Mouse (Mus musculus): Measurements from ENCODE around the gene Smarcb1. TPM values are rescaled to one million over a fixed set of nuclear protein-coding genes. Genes with fewer than 3 reads are reported as not detected.

The Smarcb1 gene
- polyA plus RNA-seq, 2 experiments from 2014 or later: 98.5 to 160 TPM

- ATAC-seq: no peak
Observed at GRCm38 (mm10) chr10:75854791-75855190, 66.6 kb downstream of the Smarcb1 start.

DNA sequence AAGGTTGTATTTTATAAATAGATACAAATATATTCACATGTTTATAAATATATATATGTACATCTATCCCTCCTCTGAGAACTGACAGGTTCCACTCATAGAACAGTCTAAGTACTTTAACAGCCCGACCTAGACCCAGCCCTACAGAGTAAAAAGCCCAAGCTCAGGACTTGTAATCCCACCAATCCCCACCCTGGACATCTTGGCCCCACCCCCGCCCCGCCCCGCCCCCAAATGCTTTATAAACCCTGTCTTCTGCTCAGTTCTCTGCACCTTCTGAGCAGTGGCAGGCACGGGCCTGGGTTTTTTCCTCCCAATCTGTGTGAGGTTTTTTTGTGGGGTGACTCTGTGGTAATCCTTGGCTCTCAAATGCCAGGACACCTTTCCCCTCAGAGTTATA lies 67.3 kb downstream of the Smarcb1 start:
- no peak for ATAC-seq

DNA sequence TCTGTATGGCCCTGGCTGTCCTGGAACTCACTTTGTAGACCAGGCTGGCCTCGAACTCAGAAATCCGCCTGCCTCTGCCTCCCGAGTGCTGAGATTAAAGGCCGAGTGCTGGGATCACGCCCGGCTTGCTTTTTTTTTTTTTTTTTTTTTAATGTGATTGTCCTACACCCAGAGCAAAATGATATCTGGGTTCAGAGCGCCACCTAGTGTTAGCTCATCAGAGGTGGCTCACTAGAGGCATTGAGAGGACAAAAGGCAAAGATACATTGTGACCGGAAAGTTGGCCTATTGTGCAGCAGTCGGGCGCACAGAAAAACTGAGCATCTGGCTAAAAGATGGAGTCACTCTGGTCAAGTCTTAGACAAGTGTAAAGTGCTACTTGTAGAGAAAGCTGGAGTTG lies 68.0 kb downstream of the Smarcb1 start:
- ATAC-seq: peak; percentile 90

DNA sequence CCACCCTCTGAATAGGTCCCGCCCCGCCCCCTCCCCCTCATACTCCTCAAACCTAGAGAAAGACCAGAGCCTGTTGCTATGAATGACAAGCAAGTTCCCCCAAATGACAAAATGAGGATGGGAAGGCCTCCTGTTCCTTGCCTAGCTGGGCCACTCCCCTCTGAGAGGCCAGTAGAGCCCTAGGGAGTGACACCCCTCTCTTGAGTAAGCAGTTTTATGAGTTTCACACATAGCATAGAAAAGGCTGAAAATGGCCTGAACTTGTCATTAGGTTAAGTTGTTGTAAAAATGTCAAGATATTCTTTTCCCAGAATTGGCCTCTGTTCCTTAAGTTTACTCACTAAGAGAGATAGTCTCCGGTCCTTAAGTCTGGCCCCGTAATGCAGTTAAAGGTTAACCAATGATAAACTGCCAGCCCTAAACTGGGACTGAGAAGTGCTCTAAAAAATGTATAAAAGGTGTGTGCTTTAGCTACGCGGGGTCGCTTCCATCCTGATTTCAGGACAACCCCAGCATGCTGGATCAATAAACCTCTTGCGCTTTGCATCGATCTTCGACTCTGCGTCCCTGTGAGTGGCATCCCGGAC lies 68.8 kb downstream of the Smarcb1 start:
- no peak for ATAC-seq

DNA sequence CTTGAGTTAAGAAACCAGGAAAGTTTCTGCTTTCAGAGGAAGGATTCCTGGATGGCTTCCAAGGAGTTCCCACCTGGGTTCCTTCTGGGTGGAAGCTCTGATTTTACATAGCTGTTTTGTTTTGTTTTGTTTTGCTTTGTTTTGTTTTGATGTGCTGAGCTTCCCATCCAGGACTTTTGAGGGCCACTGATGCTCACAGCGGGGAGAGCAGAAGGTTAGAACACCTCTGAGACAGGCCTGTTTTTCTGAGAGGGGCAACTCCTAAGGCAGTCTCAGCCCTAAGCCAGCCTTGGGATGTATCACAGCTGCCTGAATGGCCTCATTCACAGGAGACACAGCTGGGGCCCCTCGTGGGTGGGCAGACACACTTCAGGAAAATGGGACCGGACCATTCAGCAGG lies 69.7 kb downstream of the Smarcb1 start:
- no peak for ATAC-seq

GRCm38 (mm10) chr10:75851076-75851475 lies 70.3 kb downstream of the Smarcb1 start:
- ATAC-seq: no peak

DNA sequence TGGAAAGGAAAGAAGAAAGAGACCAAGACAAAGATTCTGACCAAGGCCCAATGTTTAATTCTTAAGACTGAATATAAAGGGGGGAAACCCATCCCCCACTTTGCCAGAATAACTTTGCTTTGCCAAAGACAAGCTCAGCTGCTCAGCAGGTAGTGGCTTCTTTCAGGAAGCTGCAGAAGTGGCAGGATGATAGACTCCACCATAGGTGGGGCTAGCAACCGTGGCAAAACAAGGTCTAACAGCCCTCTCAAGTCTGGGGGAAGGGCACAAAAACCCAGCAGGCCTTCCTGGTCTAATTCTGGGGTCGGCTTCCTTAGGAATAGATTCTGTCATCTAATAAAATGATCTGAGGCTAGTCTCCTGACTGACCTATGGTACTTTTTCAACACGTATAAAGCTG lies 73.0 kb downstream of the Smarcb1 start:
- ATAC-seq: no peak

Other genes starting within 250 kb of the Smarcb1 start
- gene Cabin1, start 157.3 kb downstream of the Smarcb1 start, polyA plus RNA-seq (2017; shearing (Covaris generic)): 10 to 100 TPM; 25.1 to 30.0 TPM
- 10 to 100 TPM; 73.3 to 80.4 TPM for gene Ddt, start 148.2 kb downstream of the Smarcb1 start, polyA plus RNA-seq (2017; shearing (Covaris generic))
- gene Gm20441, start 140.7 kb downstream of the Smarcb1 start, polyA plus RNA-seq (2017; shearing (Covaris generic)): not detected
- 10 to 100 TPM in 1 of 2 experiments, 1 to 10 TPM in 1; 6.4 to 16.8 TPM for gene Gstt3, start 140.2 kb downstream of the Smarcb1 start, polyA plus RNA-seq (2017; shearing (Covaris generic))
- 1 to 10 TPM in 1 of 2 experiments, not detected in 1; 1.3 TPM for gene Gstt1, start 123.0 kb downstream of the Smarcb1 start, polyA plus RNA-seq (2017; shearing (Covaris generic))
- not detected for gene Gstt4, start 99.1 kb downstream of the Smarcb1 start, polyA plus RNA-seq (2017; shearing (Covaris generic))
- gene Gstt2, start 84.2 kb downstream of the Smarcb1 start, polyA plus RNA-seq (2017; shearing (Covaris generic)): 10 to 100 TPM; 47.5 to 54.8 TPM
- gene Mif, start 61.4 kb downstream of the Smarcb1 start, polyA plus RNA-seq (2017; shearing (Covaris generic)): 100 to 1,000 TPM; 486 to 555 TPM
- gene Derl3, start 28.2 kb downstream of the Smarcb1 start, polyA plus RNA-seq (2017; shearing (Covaris generic)): 1 to 10 TPM; 1.0 to 2.8 TPM
- gene Chchd10, start 11.5 kb upstream of the Smarcb1 start, polyA plus RNA-seq (2017; shearing (Covaris generic)): 10 to 100 TPM; 15.3 to 18.3 TPM
- gene Mmp11, start 14.9 kb upstream of the Smarcb1 start, polyA plus RNA-seq (2017; shearing (Covaris generic)): 10 to 100 TPM in 1 of 2 experiments, 1 to 10 TPM in 1; 6.1 to 11.8 TPM
- under 1 TPM in 1 of 2 experiments, not detected in 1; 0.27 TPM for gene Gm867, start 19.1 kb upstream of the Smarcb1 start, polyA plus RNA-seq (2017; shearing (Covaris generic))
- 1 to 10 TPM; 1.3 to 2.1 TPM for gene Vpreb3, start 21.4 kb upstream of the Smarcb1 start, polyA plus RNA-seq (2017; shearing (Covaris generic))
- 1 to 10 TPM in 1 of 2 experiments, under 1 TPM in 1; 0.55 to 1.1 TPM for gene Gm5134, start 32.9 kb upstream of the Smarcb1 start, polyA plus RNA-seq (2017; shearing (Covaris generic))
- gene Zfp280b, start 111.0 kb upstream of the Smarcb1 start, polyA plus RNA-seq (2017; shearing (Covaris generic)): 1 to 10 TPM; 9.6 to 9.7 TPM
- under 1 TPM in 1 of 2 experiments, not detected in 1; 0.09 TPM for gene Slc5a4b, start 189.3 kb upstream of the Smarcb1 start, polyA plus RNA-seq (2017; shearing (Covaris generic))
- not detected for gene Slc5a4a, start 225.8 kb upstream of the Smarcb1 start, polyA plus RNA-seq (2017; shearing (Covaris generic))